Mouse (Mus musculus) midbrain, postnatal 0 days (tissue): Measurements from ENCODE around the gene Abcb8. TPM values are rescaled to one million over a fixed set of nuclear protein-coding genes. Genes with fewer than 3 reads are reported as not detected.
"Not testable (repeated sequence)": the region's sequence is repeated elsewhere in the genome, so short reads cannot be mapped to it uniquely, and the experiment has no call there.

Experiments
- ATAC-seq: fragments of 200-750 bp; cut with Nextera tagmentation; 2 replicates; pipeline ENCODE4 v1.8.0; 2017; ENCODE audit warnings: moderate number of reproducible peaks, mild to moderate bottlenecking, moderate TSS enrichment, moderate library complexity; ENCODE audit not compliant: low FRiP score
- DNase-seq: peaks from one replicate; pipeline ENCODE4 v3.0.0-alpha.2; 2015; ENCODE audit warnings: low spot score
- H3K27ac ChIP-seq: fragments of 300-500 bp; sonication (generic); 2 replicates; pipeline ENCODE4 v1.5.1; 2014; ENCODE audit warnings: low read depth, mild to moderate bottlenecking, low read length, mixed read lengths
- H3K27me3 ChIP-seq: fragments of 300-500 bp; sonication (generic); 2 replicates; pipeline ENCODE4 v1.6.1; 2014; ENCODE audit warnings: low read length, control low read depth, mixed read lengths; ENCODE audit not compliant: insufficient read depth
- H3K36me3 ChIP-seq: fragments of 300-500 bp; sonication (generic); 2 replicates; pipeline ENCODE4 v1.6.1; 2014; ENCODE audit warnings: low read length, control low read depth, mixed read lengths; ENCODE audit not compliant: insufficient read depth
- H3K4me1 ChIP-seq: fragments of 300-500 bp; sonication (generic); 2 replicates; pipeline ENCODE4 v1.6.1; 2014; ENCODE audit warnings: mild to moderate bottlenecking, control low read depth, antibody characterized with exemption, low read length, mixed read lengths; ENCODE audit not compliant: insufficient read depth
- H3K4me2 ChIP-seq: fragments of 300-500 bp; sonication (generic); 2 replicates; pipeline ENCODE4 v1.6.1; 2014; ENCODE audit warnings: low read depth, mild to moderate bottlenecking, low read length, mixed read lengths; ENCODE audit not compliant: poor library complexity, severe bottlenecking
- H3K4me3 ChIP-seq: fragments of 300-500 bp; sonication (generic); 2 replicates; pipeline ENCODE4 v1.5.1; 2014; ENCODE audit warnings: low read depth, mild to moderate bottlenecking, low read length, moderate library complexity
- H3K9ac ChIP-seq: fragments of 300-500 bp; sonication (generic); replicated peaks from 2 replicates; pipeline ENCODE4 v1.6.1; 2014; ENCODE audit warnings: mild to moderate bottlenecking, low read length, moderate library complexity, mixed read lengths; ENCODE audit not compliant: poor library complexity, severe bottlenecking
- H3K9me3 ChIP-seq: fragments of 300-500 bp; sonication (generic); 2 replicates; pipeline ENCODE4 v1.6.1; 2016; ENCODE audit warnings: low read length, control low read depth
- CTCF ChIP-seq: IDR thresholded peaks from 2 replicates; pipeline ENCODE4 v1.5.1; 2016; ENCODE audit warnings: antibody characterized with exemption, mild to moderate bottlenecking
- WGBS: fragments of 180-500 bp; shearing (Covaris S2); extraction: QIAGEN DNeasy Blood & Tissue Kit; methylation state at CpG from one replicate; pipeline ENCODE4 v1.1.7; 2014; 5-methylcytosine and 5-hydroxymethylcytosine counted together
- polyA plus RNA-seq: library from polyadenylated mRNA; unstranded; fragments of >200 nt; fragmentation: Nextera tagmentation; extraction: Ambion mirVana; gene quantifications from 2 replicates; pipeline ENCODE4 v1.2.1, GENCODE M21; 2015
- total RNA-seq: library from RNA; depleted of rRNA; stranded (reverse); fragments of >200 nt; gene quantifications from 2 replicates; pipeline ENCODE4 v1.2.3, GENCODE M21; 2014

Gene Abcb8
- total and polyA plus RNA-seq, 2 experiments from 2014 or later, result 42.4 to 71.7 TPM

GRCm38 (mm10) chr5:24391864-24392263, 1.6 kb upstream of the Abcb8 start, which contains the start of gene Atg9b:
Gene Atg9b, minus strand, starts transcription at chr5:24392143.
- H3K4me2 ChIP-seq, result no peak within 1 kb of the TSS
- H3K9ac ChIP-seq, result no peak within 1 kb of the TSS
- no peaks in the 10 kb centered on the region for H3K9me3 ChIP-seq
- no peak for TF ChIP-seq CTCF
- no peak for DNase-seq
- H3K4me1 ChIP-seq, result peaks cover 13% of the 10 kb centered on the region
- H3K36me3 ChIP-seq, result no peaks in the 10 kb centered on the region
- ATAC-seq, result no peak
- no peak within 1 kb of the TSS for H3K4me3 ChIP-seq
- H3K27ac ChIP-seq, result no peak within 1 kb of the TSS
- 0 out of 2 replicates have a peak, but pooled peaks cover 3% of the 10 kb centered on the region for H3K27me3 ChIP-seq
- 78% methylated on average over 7 of the region's 7 CpGs for WGBS

- ATAC-seq, result no peak
- no peak for TF ChIP-seq CTCF
- H3K36me3 ChIP-seq, result no peaks in the 10 kb centered on the region
Observed at GRCm38 (mm10) chr5:24392724-24393123, 739 bp upstream of the Abcb8 start.

GRCm38 (mm10) chr5:24394165-24394894, 867 bp downstream of the Abcb8 start:
- Histone ChIP-seq H3K27me3 (0 out of 2 replicates have a peak, but pooled peaks cover 3% of the 10 kb centered on the region), H3K4me1 (no peaks in the 10 kb centered on the region), H3K9ac (peak overlapping the region; percentile 58), H3K27ac (peak overlapping the region; percentile 82), H3K4me2 (peak overlapping the region; percentile 61), H3K4me3 (peak overlapping the region; percentile 50), H3K36me3 (no peaks in the 10 kb centered on the region), H3K9me3 (no peaks in the 10 kb centered on the region)
- peak; percentile 83 for TF ChIP-seq CTCF
- WGBS, result under 1% methylated on average over 36 of the region's 36 CpGs
- peak; percentile 97 for DNase-seq
- ATAC-seq, result peak; percentile 94

More at GRCm38 (mm10) chr5:24392724-24393123, 739 bp upstream of the Abcb8 start:
- Histone ChIP-seq H3K4me1 (0 out of 2 replicates have a peak, but pooled peaks cover 6% of the 10 kb centered on the region), H3K27ac (no peak overlapping the region), H3K9ac (no peak overlapping the region), H3K27me3 (0 out of 2 replicates have a peak, but pooled peaks cover 3% of the 10 kb centered on the region), H3K4me2 (no peak overlapping the region), H3K4me3 (no peak overlapping the region), H3K9me3 (no peaks in the 10 kb centered on the region)
- 80% methylated on average over 7 of the region's 7 CpGs for WGBS
- DNase-seq, result no peak

- WGBS, result 91% methylated on average over 6 of the region's 6 CpGs
Observed at GRCm38 (mm10) chr5:24396254-24396653, 2.8 kb downstream of the Abcb8 start.

GRCm38 (mm10) chr5:24399686-24400085, 6.2 kb downstream of the Abcb8 start:
- Histone ChIP-seq H3K36me3 (peaks cover 26% of the 10 kb centered on the region), H3K9ac (no peak overlapping the region), H3K27ac (no peak overlapping the region), H3K9me3 (no peaks in the 10 kb centered on the region), H3K4me2 (no peak overlapping the region), H3K4me1 (no peaks in the 10 kb centered on the region), H3K27me3 (no peaks in the 10 kb centered on the region), H3K4me3 (no peak overlapping the region)
- ATAC-seq (no peak), DNase-seq (no peak)
- no peak for TF ChIP-seq CTCF
- 90% methylated on average over 10 of the region's 10 CpGs for WGBS

More at GRCm38 (mm10) chr5:24396254-24396653, 2.8 kb downstream of the Abcb8 start:
- H3K4me3 ChIP-seq, H3K9ac ChIP-seq, DNase-seq, H3K27ac ChIP-seq, ATAC-seq, H3K9me3 ChIP-seq, H3K4me1 ChIP-seq, H3K4me2 ChIP-seq, H3K36me3 ChIP-seq, H3K27me3 ChIP-seq: not testable (repeated sequence)
- peak; percentile 18; the same call in 1 of the 2 replicates for TF ChIP-seq CTCF

GRCm38 (mm10) chr5:24400362-24400761, 6.9 kb downstream of the Abcb8 start:
- peaks cover 29% of the 10 kb centered on the region for H3K36me3 ChIP-seq
- ATAC-seq, result no peak
- WGBS, result 92% methylated on average over 11 of the region's 11 CpGs

More at GRCm38 (mm10) chr5:24400362-24400761, 6.9 kb downstream of the Abcb8 start:
- no peak overlapping the region for H3K9ac ChIP-seq
- H3K27me3 ChIP-seq, result no peaks in the 10 kb centered on the region
- DNase-seq, result no peak
- H3K4me1 ChIP-seq, result no peaks in the 10 kb centered on the region
- no peak for TF ChIP-seq CTCF
- no peak overlapping the region for H3K27ac ChIP-seq
- H3K4me3 ChIP-seq, result no peak overlapping the region
- H3K4me2 ChIP-seq, result no peak overlapping the region
- no peaks in the 10 kb centered on the region for H3K9me3 ChIP-seq
